Mouse (Mus musculus) forebrain, embryonic 15.5 days (tissue): ENCODE results near the gene Zfp850. TPM values are rescaled to one million over a fixed set of nuclear protein-coding genes. Genes with fewer than 3 reads are reported as not detected.
"Not testable (repeated sequence)": the region's sequence is repeated elsewhere in the genome, so short reads cannot be mapped to it uniquely, and the experiment has no call there.

Experiments
- ATAC-seq: fragments of 200-750 bp; cut with Nextera tagmentation; replicated peaks from 2 replicates; pipeline ENCODE4 v1.8.0; 2017; ENCODE audit warnings: mild to moderate bottlenecking, moderate TSS enrichment, moderate library complexity
- H3K27ac ChIP-seq: fragments of 300-500 bp; sonication (generic); replicated peaks from 2 replicates; pipeline ENCODE4 v1.5.1; 2015; ENCODE audit warnings: mild to moderate bottlenecking, inconsistent platforms
- H3K27me3 ChIP-seq: fragments of 300-500 bp; sonication (generic); 2 replicates; pipeline ENCODE4 v1.6.1; 2015; ENCODE audit warnings: inconsistent platforms
- H3K36me3 ChIP-seq: fragments of 300-500 bp; sonication (generic); 2 replicates; pipeline ENCODE4 v1.6.1; 2015; ENCODE audit warnings: mild to moderate bottlenecking, inconsistent platforms
- H3K4me1 ChIP-seq: fragments of 300-500 bp; sonication (generic); 2 replicates; pipeline ENCODE4 v1.6.1; 2015; ENCODE audit warnings: inconsistent platforms
- H3K4me2 ChIP-seq: fragments of 300-500 bp; sonication (generic); replicated peaks from 2 replicates; pipeline ENCODE4 v1.6.1; 2015; ENCODE audit warnings: mild to moderate bottlenecking, inconsistent platforms
- H3K4me3 ChIP-seq: fragments of 300-500 bp; sonication (generic); 2 replicates; pipeline ENCODE4 v1.5.1; 2015; ENCODE audit warnings: mild to moderate bottlenecking, inconsistent platforms
- H3K9ac ChIP-seq: fragments of 300-500 bp; sonication (generic); replicated peaks from 2 replicates; pipeline ENCODE4 v1.6.1; 2015; ENCODE audit warnings: mild to moderate bottlenecking, inconsistent platforms
- H3K9me3 ChIP-seq: fragments of 300-500 bp; sonication (generic); 2 replicates; pipeline ENCODE4 v1.6.1; 2016; ENCODE audit warnings: inconsistent platforms
- WGBS: fragments of 180-500 bp; shearing (Covaris S2); methylation state at CpG from one replicate; pipeline ENCODE4 v1.1.7; 2015; ENCODE audit warnings: mixed read lengths; 5-methylcytosine and 5-hydroxymethylcytosine counted together
- polyA plus RNA-seq: library from polyadenylated mRNA; unstranded; fragments of >200 nt; fragmentation: Nextera tagmentation; extraction: Ambion mirVana; gene quantifications from 2 replicates; pipeline ENCODE4 v1.2.1, GENCODE M21; 2015

Gene Zfp850
- polyA plus RNA-seq, 1 experiment from 2014 or later: 7.1 TPM

DNA sequence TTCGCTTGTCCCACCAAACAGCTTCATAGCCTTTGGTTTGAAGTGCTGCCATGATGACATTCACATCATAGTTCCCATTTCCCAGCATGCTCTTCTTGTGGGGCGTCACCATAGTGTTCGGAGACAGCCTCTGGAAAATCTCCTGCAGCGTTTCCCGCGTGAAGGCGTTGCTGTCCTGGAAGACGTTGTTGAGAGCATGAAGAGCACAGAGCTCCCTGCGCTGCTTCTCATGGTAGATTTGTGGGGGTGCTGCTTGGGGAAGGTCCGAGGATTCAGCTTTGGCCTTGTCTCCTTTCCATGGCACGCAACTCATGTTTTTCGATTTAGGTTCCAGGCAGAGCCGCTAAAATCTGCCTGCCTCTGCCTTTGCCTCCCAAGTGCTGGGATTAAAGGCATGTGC is 64.5 kb downstream of the Zfp850 start:
- not testable (repeated sequence) for H3K4me1 ChIP-seq, H3K4me3 ChIP-seq, H3K4me2 ChIP-seq, H3K27me3 ChIP-seq, ATAC-seq, H3K36me3 ChIP-seq, H3K9me3 ChIP-seq, H3K9ac ChIP-seq, H3K27ac ChIP-seq
- WGBS: 92% methylated on average over 13 of the region's 13 CpGs

DNA sequence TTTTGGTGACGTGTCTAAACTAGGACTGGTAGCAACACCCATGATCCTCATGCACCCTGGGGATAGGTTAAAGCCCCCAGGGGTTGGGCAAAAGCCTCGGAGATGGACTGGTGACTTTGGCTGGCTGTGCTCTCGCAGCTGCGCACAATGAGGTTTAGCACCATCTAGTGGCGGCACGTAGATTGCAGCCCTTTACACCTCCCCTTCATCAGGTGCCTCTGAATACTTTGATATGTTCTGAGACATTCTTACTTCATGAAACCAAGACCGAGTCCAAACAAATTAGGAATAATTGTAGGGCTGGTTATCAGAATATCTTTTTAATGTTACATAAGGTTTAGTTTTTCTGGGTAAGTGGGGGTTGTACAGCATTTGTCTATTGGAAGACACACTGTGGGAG is 72.0 kb downstream of the Zfp850 start:
- H3K27me3 ChIP-seq: not testable (repeated sequence)

More for the DNA sequence above, 72.0 kb downstream of the Zfp850 start:
- ATAC-seq, H3K4me1 ChIP-seq, H3K9me3 ChIP-seq, H3K4me2 ChIP-seq, H3K4me3 ChIP-seq, H3K36me3 ChIP-seq, H3K9ac ChIP-seq, H3K27ac ChIP-seq: not testable (repeated sequence)
- WGBS: 38% methylated on average over 5 of the region's 7 CpGs

Other genes with a start within 250 kb of the Zfp850 start
- 2.8 and 3.0 TPM in 2 replicates for gene Zfp626, start 206.9 kb downstream of the Zfp850 start, polyA plus RNA-seq
- 12.0 and 12.7 TPM in 2 replicates for gene Zfp59, start 175.5 kb downstream of the Zfp850 start, polyA plus RNA-seq
- 1.3 and 1.5 TPM in 2 replicates for gene Zfp607a, start 156.6 kb downstream of the Zfp850 start, polyA plus RNA-seq
- 17.4 and 18.0 TPM in 2 replicates for gene Zfp974, start 84.7 kb downstream of the Zfp850 start, polyA plus RNA-seq
- gene Zfp780b, start 34.9 kb downstream of the Zfp850 start, polyA plus RNA-seq: 33.5 and 33.8 TPM in 2 replicates
- gene Psmc4, start 36.0 kb upstream of the Zfp850 start, polyA plus RNA-seq: 345 and 350 TPM in 2 replicates
- gene Fcgbp, start 57.1 kb upstream of the Zfp850 start, polyA plus RNA-seq: 0.06 and 0.10 TPM in 2 replicates
- 0.08 and 0.11 TPM in 2 replicates for gene 9530053A07Rik, start 115.4 kb upstream of the Zfp850 start, polyA plus RNA-seq
- 97.0 and 109 TPM in 2 replicates for gene Fbl, start 155.6 kb upstream of the Zfp850 start, polyA plus RNA-seq
- 18.1 and 18.6 TPM in 2 replicates for gene Dyrk1b, start 165.4 kb upstream of the Zfp850 start, polyA plus RNA-seq